Mouse (Mus musculus) intestine, embryonic 16.5 days (tissue): ENCODE data around the gene Apol7e. TPM values are rescaled to one million over a fixed set of nuclear protein-coding genes. Genes with fewer than 3 reads are reported as not detected.
"Not testable (repeated sequence)": the region's sequence is repeated elsewhere in the genome, so short reads cannot be mapped to it uniquely, and the experiment has no call there.

Experiments used
- ATAC-seq: fragments of 200-750 bp; cut with Nextera tagmentation; 2 replicates; pipeline ENCODE4 v1.8.0; 2017; ENCODE audit warnings: moderate TSS enrichment, moderate library complexity
- H3K27ac ChIP-seq: fragments of 300-500 bp; sonication (generic); 2 replicates; pipeline ENCODE4 v1.5.1; 2014; ENCODE audit warnings: mild to moderate bottlenecking, low read length
- H3K27me3 ChIP-seq: fragments of 300-500 bp; sonication (generic); replicated peaks from 2 replicates; pipeline ENCODE4 v1.6.1; 2014; ENCODE audit warnings: low read length, control low read depth, mixed read lengths; ENCODE audit not compliant: control insufficient read depth, insufficient read depth
- H3K36me3 ChIP-seq: fragments of 300-500 bp; sonication (generic); 2 replicates; pipeline ENCODE4 v1.6.1; 2014; ENCODE audit warnings: low read length, control low read depth; ENCODE audit not compliant: control insufficient read depth, insufficient read depth
- H3K4me1 ChIP-seq: fragments of 300-500 bp; sonication (generic); 2 replicates; pipeline ENCODE4 v1.6.1; 2014; ENCODE audit warnings: low read length, control low read depth, mixed read lengths; ENCODE audit not compliant: control insufficient read depth, insufficient read depth
- H3K4me2 ChIP-seq: fragments of 300-500 bp; sonication (generic); 2 replicates; pipeline ENCODE4 v1.6.1; 2014; ENCODE audit warnings: low read depth, low read length, control low read depth
- H3K4me3 ChIP-seq: fragments of 300-500 bp; sonication (generic); 2 replicates; pipeline ENCODE4 v1.5.1; 2014; ENCODE audit warnings: mild to moderate bottlenecking, low read length
- H3K9ac ChIP-seq: fragments of 300-500 bp; sonication (generic); 2 replicates; pipeline ENCODE4 v1.6.1; 2014; ENCODE audit warnings: low read depth, low read length
- H3K9me3 ChIP-seq: fragments of 300-500 bp; sonication (generic); 2 replicates; pipeline ENCODE4 v1.6.1; 2016; ENCODE audit warnings: low read length, control low read depth; ENCODE audit not compliant: control insufficient read depth
- WGBS: fragments of 180-500 bp; shearing (Covaris S2); extraction: QIAGEN DNeasy Blood & Tissue Kit; methylation state at CpG from one replicate; pipeline ENCODE4 v1.1.7; 2014; 5-methylcytosine and 5-hydroxymethylcytosine counted together
- polyA plus RNA-seq: library from polyadenylated mRNA; unstranded; fragments of >200 nt; fragmentation: Nextera tagmentation; extraction: Ambion mirVana; gene quantifications from 2 replicates; pipeline ENCODE4 v1.2.1, GENCODE M21; 2015

Gene Apol7e
- polyA plus RNA-seq, 1 experiment from 2014 or later: 0.70 TPM

- H3K36me3 ChIP-seq, H3K4me2 ChIP-seq, ATAC-seq, H3K27ac ChIP-seq, H3K9me3 ChIP-seq, H3K4me1 ChIP-seq, H3K9ac ChIP-seq, H3K27me3 ChIP-seq, H3K4me3 ChIP-seq: not testable (repeated sequence)
- WGBS: 57% methylated on average over 4 of the region's 4 CpGs
Measured at GRCm38 (mm10) chr15:77733903-77734302, 35.2 kb downstream of the Apol7e start.

- Histone ChIP-seq H3K9me3 (no peaks in the 10 kb centered on the region), H3K4me3 (no peak overlapping the region), H3K27me3 (peaks cover 11% of the 10 kb centered on the region), H3K27ac (no peak overlapping the region), H3K9ac (no peak overlapping the region), H3K4me1 (no peaks in the 10 kb centered on the region), H3K36me3 (no peaks in the 10 kb centered on the region), H3K4me2 (no peak overlapping the region)
- ATAC-seq: peak; percentile 81
- 66% methylated on average over 9 of the region's 9 CpGs for WGBS
Measured at GRCm38 (mm10) chr15:77740511-77741297, 42.0 kb downstream of the Apol7e start.

GRCm38 (mm10) chr15:77741556-77741955, 42.9 kb downstream of the Apol7e start:
- H3K4me2 ChIP-seq, H3K9me3 ChIP-seq, H3K9ac ChIP-seq, H3K4me1 ChIP-seq, H3K4me3 ChIP-seq, H3K27ac ChIP-seq, H3K36me3 ChIP-seq: not testable (repeated sequence)
- WGBS: 70% methylated on average over 6 of the region's 6 CpGs
- peaks cover 16% of the 10 kb centered on the region for H3K27me3 ChIP-seq
- peak; percentile 52; the same call in 1 of the 2 replicates for ATAC-seq

- Histone ChIP-seq H3K4me2 (no peak overlapping the region), H3K27me3 (peaks cover 27% of the 10 kb centered on the region), H3K9me3 (no peaks in the 10 kb centered on the region; the same call in 1 of the 2 replicates), H3K4me3 (no peak overlapping the region), H3K27ac (no peak overlapping the region), H3K4me1 (no peaks in the 10 kb centered on the region), H3K9ac (no peak overlapping the region), H3K36me3 (no peaks in the 10 kb centered on the region)
- no peak for ATAC-seq
- WGBS: 19% methylated on average over 5 of the region's 5 CpGs
Measured at GRCm38 (mm10) chr15:77744632-77745031, 46.0 kb downstream of the Apol7e start.

DNA sequence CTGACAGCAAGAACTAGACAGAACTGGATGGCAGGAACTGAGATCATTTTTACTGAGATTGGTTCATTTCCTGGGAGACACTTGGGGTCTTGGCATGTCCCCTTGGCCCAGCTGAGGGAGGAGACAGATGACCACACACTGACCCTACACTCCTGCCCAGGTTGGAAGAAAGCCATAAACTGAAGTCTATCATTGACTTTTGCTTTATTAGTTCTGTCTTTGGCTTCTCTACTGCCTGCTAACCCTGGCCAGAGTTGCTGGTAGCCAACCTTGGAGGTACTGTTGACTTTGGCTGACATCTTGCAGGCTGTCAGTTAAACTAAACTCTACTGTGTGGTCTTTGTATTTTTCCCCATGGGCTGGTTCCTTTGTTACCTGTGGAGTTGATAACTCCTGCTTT, 46.4 kb downstream of the Apol7e start:
- no peak for ATAC-seq
- peaks cover 31% of the 10 kb centered on the region for H3K27me3 ChIP-seq
- no peaks in the 10 kb centered on the region; the same call in 1 of the 2 replicates for H3K9me3 ChIP-seq
- no peak overlapping the region for H3K4me3 ChIP-seq
- H3K36me3 ChIP-seq: no peaks in the 10 kb centered on the region
- no peak overlapping the region for H3K9ac ChIP-seq
- no peak overlapping the region for H3K27ac ChIP-seq
- no peak overlapping the region for H3K4me2 ChIP-seq
- H3K4me1 ChIP-seq: no peaks in the 10 kb centered on the region

- Histone ChIP-seq H3K9ac (no peak overlapping the region), H3K27me3 (peaks cover 30% of the 10 kb centered on the region), H3K4me3 (no peak overlapping the region), H3K9me3 (no peaks in the 10 kb centered on the region; the same call in 1 of the 2 replicates), H3K4me2 (no peak overlapping the region), H3K36me3 (no peaks in the 10 kb centered on the region), H3K4me1 (no peaks in the 10 kb centered on the region), H3K27ac (no peak overlapping the region)
- WGBS: 95% methylated on average over 1 of the region's 1 CpGs
- no peak for ATAC-seq
Measured at GRCm38 (mm10) chr15:77746326-77746725, 47.7 kb downstream of the Apol7e start.

DNA sequence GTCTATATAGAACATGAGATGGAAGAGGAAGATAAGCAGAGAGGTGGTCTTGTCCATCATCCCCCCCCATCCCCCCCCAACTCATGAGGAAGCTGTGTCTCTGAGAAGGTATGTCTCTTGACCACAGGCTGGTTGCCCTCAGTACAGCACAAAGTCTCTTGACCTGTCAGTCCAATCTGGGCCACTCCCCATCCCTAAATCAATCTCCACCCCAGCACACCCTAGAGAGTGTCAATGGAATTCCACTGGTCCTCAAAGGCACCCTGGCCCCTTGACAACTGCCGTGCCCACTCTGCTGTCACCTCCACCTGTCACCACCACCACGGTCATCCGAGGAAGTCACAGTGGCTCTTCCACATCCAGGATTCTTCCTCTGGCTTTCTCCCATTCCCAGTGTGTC, 49.8 kb downstream of the Apol7e start:
- 71% methylated on average over 3 of the region's 3 CpGs for WGBS
- H3K4me1 ChIP-seq: no peaks in the 10 kb centered on the region
- no peak overlapping the region for H3K27ac ChIP-seq
- peaks cover 34% of the 10 kb centered on the region for H3K27me3 ChIP-seq
- H3K4me2 ChIP-seq: no peak overlapping the region
- H3K9me3 ChIP-seq: no peaks in the 10 kb centered on the region; the same call in 1 of the 2 replicates
- ATAC-seq: no peak
- no peak overlapping the region for H3K4me3 ChIP-seq
- no peaks in the 10 kb centered on the region for H3K36me3 ChIP-seq
- no peak overlapping the region for H3K9ac ChIP-seq

DNA sequence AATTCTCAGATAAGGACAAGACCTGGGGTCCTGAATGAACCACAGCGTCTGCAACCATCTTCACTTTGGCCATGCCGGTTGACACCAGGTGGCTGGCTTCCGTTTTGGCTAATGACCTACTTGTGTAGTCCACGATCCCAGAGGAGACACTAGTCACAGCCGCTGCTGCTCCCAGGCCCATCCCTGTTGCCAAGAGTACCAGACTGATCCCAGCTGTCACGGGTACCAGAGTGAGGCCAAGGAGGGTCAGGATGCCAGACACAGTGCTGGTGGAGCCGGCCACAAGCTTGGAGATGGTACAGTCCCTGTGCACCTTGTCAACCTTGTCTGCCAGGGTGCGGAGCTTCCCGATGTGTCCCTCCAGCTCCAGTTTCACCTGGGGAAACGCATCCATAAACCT, 51.1 kb downstream of the Apol7e start:
- H3K4me1 ChIP-seq: no peaks in the 10 kb centered on the region
- no peak overlapping the region for H3K9ac ChIP-seq
- H3K27me3 ChIP-seq: peaks cover 34% of the 10 kb centered on the region
- ATAC-seq: no peak
- H3K4me2 ChIP-seq: no peak overlapping the region
- no peak overlapping the region for H3K4me3 ChIP-seq
- H3K9me3 ChIP-seq: no peaks in the 10 kb centered on the region; the same call in 1 of the 2 replicates
- 88% methylated on average over 10 of the region's 10 CpGs for WGBS
- H3K36me3 ChIP-seq: no peaks in the 10 kb centered on the region
- no peak overlapping the region for H3K27ac ChIP-seq

DNA sequence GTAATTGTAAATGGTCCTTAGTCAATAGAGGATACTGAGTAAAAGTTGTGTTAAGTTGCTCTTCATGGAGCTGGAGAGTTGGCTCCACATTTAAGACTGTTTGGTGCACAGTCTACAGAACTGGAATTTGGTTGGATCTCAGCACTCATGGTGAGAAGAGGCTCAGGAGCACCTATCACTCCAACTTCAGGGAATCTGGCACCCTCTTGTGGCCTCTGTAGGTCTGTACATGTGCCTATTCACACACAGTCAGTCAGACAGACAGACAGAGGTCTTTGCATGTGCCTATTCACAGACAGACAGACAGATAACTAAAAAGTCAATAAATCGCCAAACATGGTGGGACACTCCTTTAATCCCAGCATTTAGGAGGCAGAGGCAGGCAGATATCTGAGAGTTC, 51.8 kb downstream of the Apol7e start:
- Histone ChIP-seq H3K4me3 (no peak overlapping the region), H3K4me2 (no peak overlapping the region), H3K36me3 (no peaks in the 10 kb centered on the region), H3K27ac (no peak overlapping the region), H3K27me3 (peaks cover 28% of the 10 kb centered on the region), H3K9me3 (no peaks in the 10 kb centered on the region; the same call in 1 of the 2 replicates), H3K4me1 (no peaks in the 10 kb centered on the region), H3K9ac (no peak overlapping the region)
- 27% methylated on average over 1 of the region's 1 CpGs for WGBS
- no peak for ATAC-seq

DNA sequence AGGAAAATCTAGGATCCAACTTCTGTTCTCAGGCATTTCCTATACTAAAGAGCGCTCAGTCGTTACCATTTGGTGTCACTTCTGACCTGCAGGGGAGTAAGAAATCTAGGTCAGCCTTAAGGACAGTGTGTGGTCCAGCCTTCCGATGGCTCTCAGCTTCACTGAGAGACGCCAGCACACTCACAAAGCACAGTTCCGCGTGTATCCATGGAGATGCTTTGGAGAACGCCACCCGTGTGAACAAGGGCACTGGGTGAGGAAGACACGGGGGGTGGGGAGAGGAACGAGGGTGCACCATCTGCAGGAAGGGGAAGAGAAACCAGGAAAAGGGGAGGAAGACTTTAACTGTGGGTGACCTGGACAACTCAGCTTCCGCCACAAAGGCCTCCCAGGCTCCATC, 53.8 kb downstream of the Apol7e start:
- Histone ChIP-seq H3K27me3 (peaks cover 16% of the 10 kb centered on the region), H3K36me3 (no peaks in the 10 kb centered on the region), H3K9ac (no peak overlapping the region), H3K4me3 (no peak overlapping the region), H3K4me2 (no peak overlapping the region), H3K27ac (no peak overlapping the region), H3K9me3 (no peaks in the 10 kb centered on the region; the same call in 1 of the 2 replicates), H3K4me1 (no peaks in the 10 kb centered on the region)
- ATAC-seq: no peak
- 53% methylated on average over 11 of the region's 11 CpGs for WGBS
